Mouse (Mus musculus) forebrain, postnatal 0 days (tissue): ENCODE measurements around the gene Nudt13. TPM values are rescaled to one million over a fixed set of nuclear protein-coding genes. Genes with fewer than 3 reads are reported as not detected.
A peak's percentile ranks its signal among the peaks of the same experiment; 100 is the strongest.

Experiments used
- ATAC-seq: fragments of 200-750 bp; cut with Nextera tagmentation; 2 replicates; pipeline ENCODE4 v1.8.0; 2017; ENCODE audit warnings: mild to moderate bottlenecking, moderate library complexity
- DNase-seq: peaks from one replicate; pipeline ENCODE4 v3.0.0-alpha.2; 2015
- H3K27ac ChIP-seq: fragments of 300-500 bp; sonication (generic); 2 replicates; pipeline ENCODE4 v1.5.1; 2014; ENCODE audit warnings: low read depth, mild to moderate bottlenecking, antibody characterized with exemption, low read length, moderate library complexity, mixed read lengths
- H3K27me3 ChIP-seq: fragments of 300-500 bp; sonication (generic); 2 replicates; pipeline ENCODE4 v1.6.1; 2014; ENCODE audit warnings: mild to moderate bottlenecking, low read length, mixed read lengths; ENCODE audit not compliant: insufficient read depth
- H3K36me3 ChIP-seq: fragments of 300-500 bp; sonication (generic); 2 replicates; pipeline ENCODE4 v1.6.1; 2014; ENCODE audit warnings: mild to moderate bottlenecking, moderate library complexity; ENCODE audit not compliant: insufficient read depth
- H3K4me1 ChIP-seq: fragments of 300-500 bp; sonication (generic); 2 replicates; pipeline ENCODE4 v1.6.1; 2014; ENCODE audit warnings: antibody characterized with exemption; ENCODE audit not compliant: insufficient read depth
- H3K4me2 ChIP-seq: fragments of 300-500 bp; sonication (generic); 2 replicates; pipeline ENCODE4 v1.6.1; 2014; ENCODE audit warnings: low read depth, mild to moderate bottlenecking, moderate library complexity
- H3K4me3 ChIP-seq: fragments of 300-500 bp; sonication (generic); 2 replicates; pipeline ENCODE4 v1.5.1; 2014; ENCODE audit warnings: low read depth, low read length, mixed read lengths
- H3K9ac ChIP-seq: fragments of 300-500 bp; sonication (generic); 2 replicates; pipeline ENCODE4 v1.6.1; 2014; ENCODE audit warnings: mild to moderate bottlenecking
- H3K9me3 ChIP-seq: fragments of 300-500 bp; sonication (generic); 2 replicates; pipeline ENCODE4 v1.6.1; 2016; ENCODE audit warnings: low read length
- CTCF ChIP-seq: sonication (generic); IDR thresholded peaks from 2 replicates; pipeline ENCODE4 v1.5.1; 2016; ENCODE audit warnings: antibody characterized with exemption, control low read depth, low read depth
- WGBS: fragments of 180-500 bp; shearing (Covaris S2); extraction: QIAGEN DNeasy Blood & Tissue Kit; methylation state at CpG from one replicate; pipeline ENCODE4 v1.1.7; 2014; 5-methylcytosine and 5-hydroxymethylcytosine counted together
- polyA plus RNA-seq: library from polyadenylated mRNA; unstranded; fragments of >200 nt; fragmentation: Nextera tagmentation; extraction: Ambion mirVana; gene quantifications from 2 replicates; pipeline ENCODE4 v1.2.1, GENCODE M21; 2015
- total RNA-seq: library from RNA; depleted of rRNA; stranded (reverse); fragments of >200 nt; gene quantifications from 2 replicates; pipeline ENCODE4 v1.2.3, GENCODE M21; 2014; rRNA removed

Nudt13 gene
- total and polyA plus RNA-seq, 2 experiments from 2014 or later = 13.5 to 23.5 TPM

DNA sequence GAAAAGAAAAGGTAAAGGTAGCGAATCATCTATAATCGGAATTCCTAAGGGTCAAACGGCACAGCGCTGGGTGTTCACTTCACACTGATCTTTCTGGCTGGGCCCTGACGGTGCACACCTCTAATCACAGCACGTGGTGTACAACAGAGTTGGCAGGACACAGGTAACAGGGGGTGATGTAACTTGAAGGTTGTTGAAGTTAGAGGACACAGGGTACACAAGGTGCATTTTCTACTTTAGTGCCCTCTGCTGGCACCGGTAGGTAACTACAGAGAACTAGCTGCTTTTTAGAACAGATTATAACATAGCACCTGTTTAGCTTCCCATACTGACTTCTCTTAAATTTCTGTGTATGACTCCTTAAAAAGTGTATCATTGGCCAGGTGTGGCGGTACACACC is 45.7 kb downstream of the Nudt13 start:
- H3K36me3 ChIP-seq = peaks cover 38% of the 10 kb centered on the region
- 87% methylated on average over 8 of the region's 8 CpGs for WGBS

DNA sequence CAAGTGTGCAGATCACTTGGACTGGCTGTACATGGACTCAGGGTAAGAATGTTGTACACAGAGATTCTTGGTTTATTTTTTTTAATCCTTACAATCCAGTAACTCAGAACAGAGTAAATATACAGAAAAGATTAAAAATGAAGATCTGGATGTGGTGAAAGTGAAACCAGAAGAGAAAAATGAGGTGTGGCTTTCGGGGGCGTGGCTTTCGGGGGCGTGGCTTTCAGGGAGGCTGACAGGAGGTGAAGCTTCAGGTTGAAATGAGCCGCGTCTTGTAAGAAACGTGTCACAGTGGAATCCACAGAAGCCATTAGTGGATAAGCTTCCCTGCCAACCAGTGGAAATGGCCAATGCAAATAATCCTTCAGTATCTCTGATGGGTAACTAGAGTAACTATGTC is 46.4 kb downstream of the Nudt13 start:
- ATAC-seq (no peak), DNase-seq (no peak)
- 88% methylated on average over 7 of the region's 7 CpGs for WGBS
- no peak for TF ChIP-seq CTCF
- 0 out of 2 replicates have a peak, but pooled peaks cover under 1% of the 10 kb centered on the region for H3K4me1 ChIP-seq
- no peak overlapping the region for H3K9ac ChIP-seq
- no peaks in the 10 kb centered on the region for H3K9me3 ChIP-seq
- H3K4me3 ChIP-seq = no peak overlapping the region
- no peak overlapping the region for H3K4me2 ChIP-seq
- no peaks in the 10 kb centered on the region for H3K27me3 ChIP-seq
- H3K36me3 ChIP-seq = peaks cover 31% of the 10 kb centered on the region
- H3K27ac ChIP-seq = no peak overlapping the region

More for the DNA sequence above, 45.7 kb downstream of the Nudt13 start:
- ATAC-seq (no peak), DNase-seq (peak; percentile 5)
- no peak overlapping the region for H3K4me3 ChIP-seq
- no peaks in the 10 kb centered on the region for H3K27me3 ChIP-seq
- H3K4me1 ChIP-seq = no peaks in the 10 kb centered on the region
- H3K27ac ChIP-seq = no peak overlapping the region
- H3K9ac ChIP-seq = no peak overlapping the region
- TF ChIP-seq CTCF = peak; percentile 54
- H3K9me3 ChIP-seq = no peaks in the 10 kb centered on the region
- no peak overlapping the region for H3K4me2 ChIP-seq

DNA sequence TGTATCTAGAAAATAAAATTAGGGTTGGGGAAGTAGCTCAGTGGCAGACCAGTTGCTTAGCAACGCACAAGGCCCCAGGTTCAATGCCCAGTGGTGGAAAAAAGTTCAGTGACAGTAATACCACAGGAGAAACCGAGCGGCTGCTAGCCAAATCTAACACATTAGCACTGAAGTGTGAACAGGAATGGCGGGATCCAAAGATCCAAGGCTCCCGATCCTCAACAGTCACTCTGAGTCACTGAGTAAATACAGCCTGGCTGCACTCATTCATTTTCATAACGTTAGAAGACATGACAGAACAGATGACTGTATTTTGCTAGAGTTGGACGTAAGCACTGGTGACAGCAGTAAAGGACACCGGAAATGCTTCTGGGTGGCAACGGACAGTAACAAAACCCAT is 51.4 kb downstream of the Nudt13 start:
- Histone ChIP-seq H3K27ac (no peak overlapping the region), H3K9ac (no peak overlapping the region), H3K9me3 (no peaks in the 10 kb centered on the region), H3K36me3 (peaks cover 10% of the 10 kb centered on the region), H3K4me2 (no peak overlapping the region), H3K4me3 (no peak overlapping the region), H3K27me3 (no peaks in the 10 kb centered on the region), H3K4me1 (peaks cover 16% of the 10 kb centered on the region)
- ATAC-seq (no peak), DNase-seq (no peak)
- no peak for TF ChIP-seq CTCF
- WGBS = 83% methylated on average over 9 of the region's 9 CpGs

DNA sequence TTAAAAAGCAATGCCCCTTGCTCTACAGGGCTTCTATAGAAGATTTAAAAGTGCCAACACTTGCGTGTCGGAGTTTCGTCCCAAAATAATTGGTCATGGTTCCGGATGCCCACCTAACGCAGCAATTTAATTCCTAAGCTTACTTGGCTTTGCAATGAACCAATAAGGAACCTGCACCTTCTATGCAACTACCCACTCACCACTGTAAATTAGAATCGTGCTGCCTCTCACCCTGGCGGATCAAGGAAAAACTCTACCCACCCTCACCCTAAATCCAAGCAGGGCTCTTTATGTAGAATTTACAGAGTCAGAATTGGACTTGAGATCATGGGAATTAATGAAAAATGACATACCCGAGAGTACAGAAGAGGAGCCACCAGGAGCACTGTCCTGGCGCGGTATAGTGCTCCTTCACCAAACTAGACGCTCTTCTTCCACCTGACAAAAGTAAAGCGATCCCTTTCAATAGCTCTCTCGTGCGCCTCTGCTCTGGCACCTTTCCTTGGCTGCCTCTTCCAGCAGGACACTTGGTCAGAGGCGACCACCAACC is 53.0 kb downstream of the Nudt13 start:
- TF ChIP-seq CTCF = no peak
- Histone ChIP-seq H3K27ac (peak overlapping the region; percentile 90), H3K4me3 (peak overlapping the region; percentile 95), H3K36me3 (peaks cover 13% of the 10 kb centered on the region), H3K27me3 (no peaks in the 10 kb centered on the region), H3K4me2 (peak overlapping the region; percentile 74), H3K4me1 (peaks cover 16% of the 10 kb centered on the region), H3K9me3 (no peaks in the 10 kb centered on the region), H3K9ac (peak overlapping the region; percentile 99)
- DNase-seq = no peak
- ATAC-seq = peak; percentile 59
- WGBS = 3% methylated on average over 15 of the region's 15 CpGs

DNA sequence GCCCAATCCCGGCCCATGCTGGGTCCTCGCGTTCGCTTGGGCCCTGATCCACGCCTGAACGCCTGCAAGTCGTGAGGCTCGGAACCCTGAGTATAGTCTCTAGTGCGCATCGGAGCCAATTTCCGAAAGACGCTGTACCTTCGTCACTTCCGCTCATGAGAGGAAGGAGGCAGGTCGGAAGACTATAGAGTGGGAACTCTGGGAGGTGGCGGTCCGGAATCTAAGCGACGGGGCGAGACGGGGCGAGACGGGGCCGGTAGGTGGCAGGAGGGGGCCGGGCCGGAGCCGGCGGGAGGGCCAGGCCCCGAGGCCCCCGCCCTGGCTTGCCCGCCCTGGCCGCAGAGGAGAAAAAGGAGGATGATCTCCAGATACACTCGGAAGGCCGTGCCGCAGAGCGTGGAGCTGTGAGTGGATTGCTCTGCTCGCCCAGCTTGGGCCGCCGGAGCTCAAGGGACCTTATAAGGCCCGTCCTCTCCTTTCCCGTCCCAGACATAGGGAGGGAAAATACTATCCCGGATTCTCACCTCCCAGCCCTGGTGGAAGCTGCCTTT is 53.6 kb downstream of the Nudt13 start, which contains the start of the genes Ecd and Fam149b:
Gene Ecd, minus strand, starts transcription at position 131 of the 551 bp plus-strand sequence.
Gene Fam149b, plus strand, starts transcription at position 172 of the 551 bp plus-strand sequence.
- H3K4me1 ChIP-seq = peaks cover 16% of the 10 kb centered on the region
- no peaks in the 10 kb centered on the region for H3K9me3 ChIP-seq
- no peaks in the 10 kb centered on the region for H3K27me3 ChIP-seq
- peak within 1 kb of the TSS; percentile 74 for H3K4me2 ChIP-seq
- H3K36me3 ChIP-seq = peaks cover 13% of the 10 kb centered on the region
- WGBS = under 1% methylated on average over 42 of the region's 42 CpGs
- peak within 1 kb of the TSS; percentile 95 for H3K4me3 ChIP-seq
- DNase-seq = peak; percentile 98
- TF ChIP-seq CTCF = peak; percentile 50
- H3K9ac ChIP-seq = peak within 1 kb of the TSS; percentile 99
- peak within 1 kb of the TSS; percentile 90 for H3K27ac ChIP-seq
- peak; percentile 99 for ATAC-seq

DNA sequence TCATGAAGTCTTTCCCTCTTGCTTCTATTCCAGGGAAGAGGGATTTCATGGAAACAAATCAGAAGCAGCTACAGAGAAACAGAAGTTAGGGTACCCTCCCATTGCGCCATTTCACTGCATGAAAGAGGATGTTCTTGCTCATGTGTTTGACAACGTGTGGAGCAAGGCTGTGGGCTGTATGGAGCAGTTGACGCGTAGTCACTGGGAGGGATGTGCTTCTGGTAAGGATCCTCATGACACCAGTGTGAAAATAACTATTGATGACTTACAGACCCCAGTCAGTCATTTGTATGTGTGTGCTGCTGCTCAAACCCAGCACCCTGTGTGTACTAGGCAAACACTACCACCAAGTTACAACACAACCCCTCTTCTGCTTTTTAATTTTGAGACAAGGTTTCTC is 68.7 kb downstream of the Nudt13 start:
- no peak for TF ChIP-seq CTCF
- DNase-seq (no peak), ATAC-seq (no peak)
- Histone ChIP-seq H3K4me1 (no peaks in the 10 kb centered on the region), H3K9me3 (no peaks in the 10 kb centered on the region), H3K27me3 (no peaks in the 10 kb centered on the region), H3K36me3 (peaks cover 82% of the 10 kb centered on the region), H3K9ac (no peak overlapping the region), H3K4me2 (no peak overlapping the region), H3K27ac (no peak overlapping the region), H3K4me3 (no peak overlapping the region)
- 93% methylated on average over 4 of the region's 4 CpGs for WGBS

Other genes with a start within 250 kb of the Nudt13 start
- 5.6 and 7.8 TPM in 2 replicates for gene Saysd1, start 156.2 kb upstream of the Nudt13 start, total RNA-seq
- gene Saysd1, start 156.2 kb upstream of the Nudt13 start, polyA plus RNA-seq = 12.2 and 16.5 TPM in 2 replicates
- 0.76 and 1.0 TPM in 2 replicates for gene Kcnk5, start 112.9 kb upstream of the Nudt13 start, total RNA-seq
- 0.63 and 0.71 TPM in 2 replicates for gene Kcnk5, start 112.9 kb upstream of the Nudt13 start, polyA plus RNA-seq
- not detected in 2 replicates for gene Kcnk16, start 25.5 kb upstream of the Nudt13 start, total RNA-seq
- gene Kcnk16, start 25.5 kb upstream of the Nudt13 start, polyA plus RNA-seq = not detected in 2 replicates
- gene Ecd, start 53.4 kb downstream of the Nudt13 start, total RNA-seq = 37.7 and 46.8 TPM in 2 replicates
- 36.4 and 44.0 TPM in 2 replicates for gene Ecd, start 53.4 kb downstream of the Nudt13 start, polyA plus RNA-seq
- 47.8 and 61.4 TPM in 2 replicates for gene Fam149b, start 53.5 kb downstream of the Nudt13 start, total RNA-seq
- 18.8 and 26.6 TPM in 2 replicates for gene Fam149b, start 53.5 kb downstream of the Nudt13 start, polyA plus RNA-seq
- gene Dnajc9, start 94.2 kb downstream of the Nudt13 start, total RNA-seq = 69.2 and 74.1 TPM in 2 replicates
- gene Dnajc9, start 94.2 kb downstream of the Nudt13 start, polyA plus RNA-seq = 112 and 115 TPM in 2 replicates
- 26.2 and 34.7 TPM in 2 replicates for gene Mrps16, start 98.9 kb downstream of the Nudt13 start, total RNA-seq
- 59.9 and 79.1 TPM in 2 replicates for gene Mrps16, start 98.9 kb downstream of the Nudt13 start, polyA plus RNA-seq
- 1.5 and 2.1 TPM in 2 replicates for gene Cfap70, start 157.5 kb downstream of the Nudt13 start, total RNA-seq
- 0.88 and 1.4 TPM in 2 replicates for gene Cfap70, start 157.5 kb downstream of the Nudt13 start, polyA plus RNA-seq
- gene Anxa7, start 185.4 kb downstream of the Nudt13 start, total RNA-seq = 36.7 and 43.0 TPM in 2 replicates
- gene Anxa7, start 185.4 kb downstream of the Nudt13 start, polyA plus RNA-seq = 20.9 and 21.2 TPM in 2 replicates
- 0.14 and 0.15 TPM in 2 replicates for gene Mss51, start 202.2 kb downstream of the Nudt13 start, total RNA-seq
- gene Mss51, start 202.2 kb downstream of the Nudt13 start, polyA plus RNA-seq = not detected in 2 replicates